Mouse (Mus musculus) ES-E14 (cell line): Measurements from ENCODE around the gene Ptpa. TPM values are rescaled to one million over a fixed set of nuclear protein-coding genes. Genes with fewer than 3 reads are reported as not detected.

Experiments used
- DNase-seq: peaks from one replicate; pipeline ENCODE4 v3.0.0-alpha.2; 2013; ENCODE audit warnings: low read depth, low spot score
- H3K27ac ChIP-seq: 2 replicates; pipeline ENCODE4 v1.5.1; 2012; ENCODE audit warnings: low read depth, mild to moderate bottlenecking, low read length, moderate library complexity, mixed read lengths; ENCODE audit not compliant: poor library complexity, insufficient read depth, severe bottlenecking
- H3K36me3 ChIP-seq: 2 replicates; pipeline ENCODE4 v1.6.1; 2012; ENCODE audit warnings: mild to moderate bottlenecking, low read length, moderate library complexity, mixed read lengths; ENCODE audit not compliant: control insufficient read depth, poor library complexity, insufficient read depth, severe bottlenecking
- H3K4me1 ChIP-seq, 2 experiments: fragments of 150-350 bp in 1 of 2; sonication (generic) in 1 of 2; 2 replicates each; pipeline ENCODE4 v1.6.1; 2012; ENCODE audit warnings: low read length in 2 of 2, mild to moderate bottlenecking in 1 of 2, mixed read lengths in 1 of 2; ENCODE audit not compliant: control insufficient read depth in 2 of 2, insufficient read depth in 2 of 2, poor library complexity in 1 of 2
- H3K4me3 ChIP-seq, 2 experiments: fragments of 150-350 bp in 1 of 2; sonication (generic) in 1 of 2; 2 replicates each; pipeline ENCODE4 v1.5.1; 2012; ENCODE audit warnings: low read length in 2 of 2, low read depth in 1 of 2, mild to moderate bottlenecking in 1 of 2, mixed read lengths in 1 of 2; ENCODE audit not compliant: insufficient read depth in 1 of 2, poor library complexity in 1 of 2, severe bottlenecking in 1 of 2
- H3K9ac ChIP-seq: 2 replicates; pipeline ENCODE4 v1.6.1; 2012; ENCODE audit warnings: low read depth, mild to moderate bottlenecking, low read length, mixed read lengths; ENCODE audit not compliant: poor library complexity, insufficient read depth, severe bottlenecking
- H3K9me3 ChIP-seq: fragments of 150-350 bp; sonication (generic); 2 replicates; pipeline ENCODE4 v1.6.1; 2012; ENCODE audit warnings: low read depth, mild to moderate bottlenecking, low read length; ENCODE audit not compliant: control insufficient read depth, insufficient read depth
- CHD2 ChIP-seq: IDR thresholded peaks from 2 replicates; pipeline ENCODE4 v1.6.1; 2014; ENCODE audit warnings: mild to moderate bottlenecking, low read depth, low read length, inconsistent platforms
- HCFC1 ChIP-seq: IDR thresholded peaks from 2 replicates; pipeline ENCODE4 v1.6.1; 2012; ENCODE audit warnings: low read length, inconsistent platforms, borderline replicate concordance; ENCODE audit not compliant: insufficient read depth
- MAFK ChIP-seq: IDR thresholded peaks from 2 replicates; pipeline ENCODE4 v1.6.1; 2014; ENCODE audit warnings: mild to moderate bottlenecking, low read depth, low read length, inconsistent platforms; ENCODE audit not compliant: insufficient read depth
- ZC3H11A ChIP-seq: IDR thresholded peaks from 2 replicates; pipeline ENCODE4 v1.6.1; 2012; ENCODE audit warnings: low read depth, mild to moderate bottlenecking, inconsistent platforms, low read length, borderline replicate concordance
- ZNF384 ChIP-seq: IDR thresholded peaks from 2 replicates; pipeline ENCODE4 v1.6.1; 2012; ENCODE audit warnings: low read depth, low read length, inconsistent platforms
- in situ Hi-C, 2 experiments: fragments of 600-800 bp; cut with MboI; formaldehyde crosslinking; loops; one replicate each; pipeline ENCODE4 v1.15.1; 2025; ENCODE audit warnings: low sequenced_read_pairs in 2 of 2, inconsistent platforms in 1 of 2; ENCODE audit not compliant: unreplicated experiment in 2 of 2
- total RNA-seq: library from RNA; depleted of rRNA; stranded (reverse); fragments of 300-350 nt; gene quantifications from 2 replicates; pipeline ENCODE4 v1.2.3, GENCODE M21; 2012

Gene Ptpa
- total RNA-seq, 1 experiment, result 97.9 TPM

DNA sequence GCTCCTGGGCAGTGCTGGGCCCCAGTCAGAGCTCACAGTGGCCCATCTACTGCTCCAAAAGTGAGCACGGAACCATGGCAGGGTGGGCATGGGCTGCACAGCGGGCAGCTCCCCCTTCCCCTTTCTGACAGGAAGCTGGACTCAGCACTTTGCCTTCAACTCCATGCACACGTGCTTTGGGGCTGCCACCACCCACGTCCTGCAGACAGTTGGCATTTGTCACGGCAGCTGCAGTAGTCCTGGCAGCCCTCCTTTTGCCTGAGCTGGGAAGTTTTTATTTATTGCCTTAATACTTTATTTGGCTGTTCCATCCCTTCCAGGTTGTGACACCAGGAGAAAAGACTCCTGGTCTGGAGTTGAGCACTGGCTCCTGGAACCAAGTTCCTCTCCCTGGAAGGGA lies 31.0 kb upstream of the Ptpa start:
- in situ Hi-C loops, result no loop called here
- no peak overlapping the region for H3K9ac ChIP-seq
- no peak overlapping the region for H3K27ac ChIP-seq
- peaks cover 22% of the 10 kb centered on the region for H3K36me3 ChIP-seq
- no peaks in the 10 kb centered on the region for H3K9me3 ChIP-seq
- no peaks in the 10 kb centered on the region for H3K4me1 ChIP-seq
- no peak overlapping the region for H3K4me3 ChIP-seq
- TF ChIP-seq ZNF384 (no peak), MAFK (no peak), CHD2 (no peak), ZC3H11A (no peak), HCFC1 (no peak)
- DNase-seq, result no peak

DNA sequence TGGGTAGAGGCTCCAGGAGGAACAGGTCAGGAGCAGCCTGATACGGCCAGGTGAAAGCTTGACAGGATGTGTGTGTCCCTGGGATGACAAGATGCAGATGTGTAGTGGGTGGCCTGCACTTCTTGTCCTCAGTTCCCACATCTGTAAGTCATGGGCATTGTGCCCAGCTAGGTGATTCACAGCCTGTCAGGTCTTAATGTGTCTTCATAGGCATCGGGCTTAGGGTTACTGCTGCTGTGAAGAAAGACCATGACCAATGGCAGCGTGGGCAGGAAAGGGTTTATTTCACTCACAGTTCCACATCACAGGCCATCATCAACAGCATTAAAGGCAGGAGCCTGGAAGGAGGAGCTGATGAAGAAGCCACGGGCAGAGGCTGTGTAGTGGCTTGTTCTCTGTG lies 30.2 kb upstream of the Ptpa start:
- H3K36me3 ChIP-seq, result peaks cover 22% of the 10 kb centered on the region
- no peak overlapping the region for H3K4me3 ChIP-seq
- no peak overlapping the region for H3K9ac ChIP-seq
- no peaks in the 10 kb centered on the region for H3K9me3 ChIP-seq
- in situ Hi-C loops, result no loop called here
- H3K4me1 ChIP-seq, result no peaks in the 10 kb centered on the region
- TF ChIP-seq MAFK, result no peak
- TF ChIP-seq ZC3H11A, result no peak
- TF ChIP-seq HCFC1, result no peak
- no peak for TF ChIP-seq ZNF384
- no peak for TF ChIP-seq CHD2
- no peak for DNase-seq
- H3K27ac ChIP-seq, result no peak overlapping the region

DNA sequence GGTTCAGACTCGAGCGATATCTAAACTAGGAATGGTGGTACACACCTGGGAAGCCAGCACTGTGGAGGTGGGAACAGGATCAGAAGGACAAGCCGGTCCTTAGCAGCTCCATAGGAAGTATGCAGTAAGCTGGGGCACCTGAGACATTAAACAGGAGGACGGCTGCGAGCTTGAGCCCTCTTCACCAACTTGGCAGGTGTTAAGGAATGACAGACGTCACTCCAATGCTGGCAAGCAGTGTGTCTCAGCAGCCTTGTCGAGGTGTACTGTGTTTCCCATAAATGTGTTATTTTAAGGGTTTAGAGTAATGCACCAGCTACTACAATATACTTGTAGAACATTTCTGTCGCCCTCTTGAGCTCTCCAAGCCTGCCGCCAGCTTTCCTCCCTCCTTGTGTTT lies 28.9 kb upstream of the Ptpa start:
- H3K9ac ChIP-seq, result no peak overlapping the region
- H3K4me3 ChIP-seq, result no peak overlapping the region
- H3K36me3 ChIP-seq, result peaks cover 17% of the 10 kb centered on the region
- 0 out of 4 replicates have a peak, but pooled peaks cover 0 to 3% of the 10 kb centered on the region in 2 experiments for H3K4me1 ChIP-seq
- H3K27ac ChIP-seq, result no peak overlapping the region
- no peak for DNase-seq
- in situ Hi-C loops, result no loop called here
- TF ChIP-seq HCFC1 (no peak), ZC3H11A (no peak), MAFK (no peak), ZNF384 (no peak), CHD2 (no peak)
- H3K9me3 ChIP-seq, result no peaks in the 10 kb centered on the region

DNA sequence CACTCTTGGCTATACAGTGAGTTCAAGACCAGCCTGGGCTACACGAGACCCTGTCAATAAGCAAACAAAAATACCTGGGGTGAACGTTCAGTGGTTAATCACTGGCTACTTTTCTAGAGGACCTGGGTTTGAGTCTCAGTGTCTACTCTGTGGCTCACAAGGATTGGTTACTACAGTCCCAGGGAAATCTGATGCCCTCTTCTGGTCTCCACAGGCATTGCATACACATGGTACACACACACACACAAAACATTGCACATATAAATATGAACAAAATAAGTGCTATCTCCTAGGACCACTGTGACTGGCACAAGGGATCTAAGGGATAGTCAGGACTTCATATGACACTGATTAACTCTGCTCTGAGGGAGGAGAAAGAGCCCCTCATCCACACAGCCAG lies 26.8 kb upstream of the Ptpa start:
- TF ChIP-seq HCFC1, result no peak
- TF ChIP-seq ZC3H11A, result no peak
- no peak for TF ChIP-seq ZNF384
- no peak for TF ChIP-seq CHD2
- no peak for TF ChIP-seq MAFK
- Histone ChIP-seq H3K9me3 (no peaks in the 10 kb centered on the region), H3K36me3 (peaks cover 4% of the 10 kb centered on the region; the same call in 1 of the 2 replicates), H3K27ac (no peak overlapping the region), H3K9ac (no peak overlapping the region), H3K4me1 (peaks cover 3% of the 10 kb centered on the region in 2 experiments; a peak in 1 of 4 replicates), H3K4me3 (no peak overlapping the region)
- DNase-seq, result no peak
- in situ Hi-C loops, result no loop called here

DNA sequence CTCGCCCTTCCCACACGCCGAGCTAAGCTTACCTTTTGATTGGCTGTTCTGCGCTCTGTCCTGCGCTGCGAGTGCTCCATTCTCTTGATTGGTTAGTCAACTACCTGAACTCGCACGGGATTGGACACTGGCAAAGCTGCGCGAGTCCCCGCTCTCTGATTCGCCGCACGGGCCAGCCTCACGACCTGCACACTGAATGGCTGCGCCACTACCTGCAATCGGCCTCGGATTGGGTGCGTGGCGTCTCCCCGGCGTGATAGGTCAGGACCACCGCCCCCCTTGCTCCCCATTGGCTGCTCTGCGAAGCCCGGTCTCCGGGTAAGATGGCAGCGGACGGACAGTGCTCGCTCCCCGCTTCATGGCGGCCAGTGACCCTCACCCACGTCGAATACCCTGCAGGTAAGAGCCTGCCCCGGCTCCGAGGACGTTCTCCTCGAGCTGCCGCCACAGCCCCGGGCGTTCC lies 23.7 kb upstream of the Ptpa start, which contains the start of gene Dolpp1:
Dolpp1 (plus strand) TSS at position 141 of the 463 bp plus-strand sequence.
- in situ Hi-C loops, result no loop called here

More for the DNA sequence above, 23.7 kb upstream of the Ptpa start, which contains the start of gene Dolpp1:
- DNase-seq, result peak; percentile 96
- Histone ChIP-seq H3K4me3 (peak within 1 kb of the TSS; percentile 86 to 89), H3K4me1 (peaks cover 3 to 12% of the 10 kb centered on the region in 2 experiments; a peak in 1 of 4 replicates), H3K27ac (no peak within 1 kb of the TSS), H3K9me3 (no peaks in the 10 kb centered on the region), H3K9ac (peak within 1 kb of the TSS; percentile 81), H3K36me3 (peaks cover 4% of the 10 kb centered on the region; the same call in 1 of the 2 replicates)
- TF ChIP-seq HCFC1 (no peak), CHD2 (peak; percentile 96), MAFK (no peak), ZC3H11A (no peak), ZNF384 (no peak)
